Mouse (Mus musculus): ENCODE data around the gene Iqcd. TPM values are rescaled to one million over a fixed set of nuclear protein-coding genes. Genes with fewer than 3 reads are reported as not detected.

Iqcd gene
- polyA plus RNA-seq, 1 experiment, result 0.33 TPM

DNA sequence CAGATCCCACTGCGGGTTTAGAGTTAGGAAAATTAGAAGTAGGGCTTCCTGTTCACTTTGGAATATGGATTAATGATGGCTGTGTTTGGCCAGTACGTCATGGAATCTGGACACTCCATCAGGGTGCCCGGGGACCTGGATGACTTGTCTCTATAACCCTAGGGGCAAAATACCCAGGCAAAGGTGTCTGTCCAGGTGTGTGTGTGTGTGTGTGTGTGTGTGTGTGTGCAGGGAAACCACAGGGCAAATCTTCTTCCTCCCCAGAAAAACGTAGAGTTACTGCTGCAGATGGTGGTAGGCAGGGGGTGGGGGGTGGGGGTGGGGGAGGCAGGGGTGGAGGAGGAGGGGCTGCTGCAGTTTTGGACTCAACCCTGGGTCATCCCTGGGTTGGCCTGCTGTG lies 58.5 kb downstream of the Iqcd start:
- no peaks in the 10 kb centered on the region for H3K79me3 ChIP-seq (ENCODE audit: low read depth)
- no peaks in the 10 kb centered on the region for H3K36me3 ChIP-seq (ENCODE audit: control insufficient read depth, insufficient read depth)
- no peaks in the 10 kb centered on the region for H3K79me2 ChIP-seq (ENCODE audit: control insufficient read depth, insufficient read depth)
- H3K4me3 ChIP-seq (ENCODE audit: insufficient read depth, poor library complexity, severe bottlenecking), result no peak overlapping the region
- no peak for TF ChIP-seq CTCF (IDR thresholded peaks at IDR 0.05; ENCODE audit: control insufficient read depth, insufficient read depth, insufficient read length)
- TF ChIP-seq FOSL1 (IDR thresholded peaks at IDR 0.05; ENCODE audit: insufficient read depth, low read length, poor library complexity, severe bottlenecking), result no peak
- no peak for TF ChIP-seq MYOD1 (IDR thresholded peaks at IDR 0.05; ENCODE audit: control insufficient read depth, insufficient read length, low read depth)
- no peak for TF ChIP-seq CEBPB (IDR thresholded peaks at IDR 0.05; ENCODE audit: low read depth)
- no peak for TF ChIP-seq MAX (IDR thresholded peaks at IDR 0.05)
- no peak for TF ChIP-seq MYOG (IDR thresholded peaks at IDR 0.05; ENCODE audit: control insufficient read depth, extremely low read depth, insufficient read length)
- TF ChIP-seq USF1 (IDR thresholded peaks at IDR 0.05; ENCODE audit: low read depth), result no peak
- no peak overlapping the region for H3ac ChIP-seq (ENCODE audit: control insufficient read depth, insufficient read length, low read depth)
- peaks cover 49% of the 10 kb centered on the region for H3K27me3 ChIP-seq (ENCODE audit: control insufficient read depth, insufficient read depth, insufficient read length)

- TF ChIP-seq MYOG (IDR thresholded peaks at IDR 0.05; ENCODE audit: control insufficient read depth, extremely low read depth, insufficient read length), result no peak
- TF ChIP-seq USF1 (IDR thresholded peaks at IDR 0.05; ENCODE audit: low read depth), result no peak
- TF ChIP-seq CEBPB (IDR thresholded peaks at IDR 0.05; ENCODE audit: low read depth), result no peak
- no peak for TF ChIP-seq MYOD1 (IDR thresholded peaks at IDR 0.05; ENCODE audit: control insufficient read depth, insufficient read length, low read depth)
- TF ChIP-seq CTCF (IDR thresholded peaks at IDR 0.05; ENCODE audit: control insufficient read depth, insufficient read depth, insufficient read length), result no peak
- no peak for TF ChIP-seq FOSL1 (IDR thresholded peaks at IDR 0.05; ENCODE audit: insufficient read depth, low read length, poor library complexity, severe bottlenecking)
- TF ChIP-seq MAX (IDR thresholded peaks at IDR 0.05), result no peak
- no peak overlapping the region for H3ac ChIP-seq (ENCODE audit: control insufficient read depth, insufficient read length, low read depth)
- H3K79me3 ChIP-seq (ENCODE audit: low read depth), result no peaks in the 10 kb centered on the region
- no peaks in the 10 kb centered on the region for H3K36me3 ChIP-seq (ENCODE audit: control insufficient read depth, insufficient read depth)
- no peaks in the 10 kb centered on the region for H3K79me2 ChIP-seq (ENCODE audit: control insufficient read depth, insufficient read depth)
- H3K4me3 ChIP-seq (ENCODE audit: insufficient read depth, poor library complexity, severe bottlenecking), result no peak overlapping the region
- H3K27me3 ChIP-seq (ENCODE audit: control insufficient read depth, insufficient read depth, insufficient read length), result peaks cover 51% of the 10 kb centered on the region
These were observed 59.1 kb downstream of the Iqcd start for GRCm38 (mm10) chr5:120647814-120648491.

DNA sequence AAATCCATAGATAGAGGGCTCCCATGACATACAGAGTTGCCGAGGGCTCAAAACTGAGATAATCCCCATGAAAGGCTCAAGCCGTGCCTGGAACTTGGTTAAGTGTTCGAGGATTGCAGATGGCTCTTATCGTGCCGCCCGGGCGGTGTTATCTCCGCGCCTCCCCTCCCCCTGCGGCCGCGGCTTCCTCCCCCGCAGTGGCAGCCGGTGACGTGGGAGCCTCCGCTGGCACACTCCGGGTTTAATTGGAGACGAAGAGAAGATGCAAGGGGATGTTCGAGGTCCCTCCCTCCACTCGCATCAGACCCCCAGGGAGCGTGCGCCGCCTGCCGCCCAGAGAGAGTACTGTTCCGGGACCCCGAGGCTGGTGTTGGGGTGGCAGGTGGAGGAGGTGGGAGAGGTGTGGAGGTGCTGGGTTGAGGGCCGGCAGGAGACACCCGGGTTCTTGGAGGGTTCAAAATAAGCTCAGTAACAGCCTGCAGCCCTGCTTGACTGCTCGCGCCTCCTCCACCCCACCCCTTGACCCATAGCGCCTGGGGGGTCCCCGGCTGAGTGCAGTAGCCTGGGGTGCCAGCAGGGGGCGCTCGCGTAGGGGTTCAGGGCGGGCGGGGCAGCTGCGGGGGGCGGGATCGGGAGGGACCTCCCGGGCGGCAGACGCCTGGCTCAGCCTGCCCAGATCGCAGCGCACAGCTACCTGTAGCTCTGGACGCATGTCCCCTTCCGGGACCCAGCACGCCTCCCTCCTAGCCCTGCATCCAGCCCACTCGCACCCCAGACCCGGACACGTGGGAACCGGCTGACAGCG lies 60.0 kb downstream of the Iqcd start, which contains the start of gene Rasal1:
TSS of gene Rasal1 (plus strand) at position 244 of the 805 bp plus-strand sequence.
- H3K4me3 ChIP-seq (ENCODE audit: insufficient read depth, poor library complexity, severe bottlenecking), result no peak within 1 kb of the TSS
- H3ac ChIP-seq (ENCODE audit: control insufficient read depth, insufficient read length, low read depth), result no peak within 1 kb of the TSS

GRCm38 (mm10) chr5:120649374-120649933 lies 60.6 kb downstream of the Iqcd start:
- Histone ChIP-seq H3K4me3 (ENCODE audit: insufficient read depth, poor library complexity, severe bottlenecking) (no peak overlapping the region), H3K36me3 (ENCODE audit: control insufficient read depth, insufficient read depth) (no peaks in the 10 kb centered on the region), H3K79me3 (ENCODE audit: low read depth) (no peaks in the 10 kb centered on the region), H3K79me2 (ENCODE audit: control insufficient read depth, insufficient read depth) (no peaks in the 10 kb centered on the region), H3K27me3 (ENCODE audit: control insufficient read depth, insufficient read depth, insufficient read length) (peaks cover 61% of the 10 kb centered on the region), H3ac (ENCODE audit: control insufficient read depth, insufficient read length, low read depth) (no peak overlapping the region)
- TF ChIP-seq FOSL1 (IDR thresholded peaks at IDR 0.05; ENCODE audit: insufficient read depth, low read length, poor library complexity, severe bottlenecking) (no peak), MAX (IDR thresholded peaks at IDR 0.05) (no peak), CTCF (IDR thresholded peaks at IDR 0.05; ENCODE audit: control insufficient read depth, insufficient read depth, insufficient read length) (no peak), MYOG (IDR thresholded peaks at IDR 0.05; ENCODE audit: control insufficient read depth, extremely low read depth, insufficient read length) (no peak), CEBPB (IDR thresholded peaks at IDR 0.05; ENCODE audit: low read depth) (no peak), MYOD1 (IDR thresholded peaks at IDR 0.05; ENCODE audit: control insufficient read depth, insufficient read length, low read depth) (no peak), USF1 (IDR thresholded peaks at IDR 0.05; ENCODE audit: low read depth) (no peak)

More for the DNA sequence above, 60.0 kb downstream of the Iqcd start, which contains the start of gene Rasal1:
- TF ChIP-seq CTCF (IDR thresholded peaks at IDR 0.05; ENCODE audit: control insufficient read depth, insufficient read depth, insufficient read length), result peak; percentile 43
- TF ChIP-seq CEBPB (IDR thresholded peaks at IDR 0.05; ENCODE audit: low read depth), result no peak
- TF ChIP-seq MYOD1 (IDR thresholded peaks at IDR 0.05; ENCODE audit: control insufficient read depth, insufficient read length, low read depth), result no peak
- TF ChIP-seq MAX (IDR thresholded peaks at IDR 0.05), result no peak
- H3K36me3 ChIP-seq (ENCODE audit: control insufficient read depth, insufficient read depth), result no peaks in the 10 kb centered on the region
- H3K79me2 ChIP-seq (ENCODE audit: control insufficient read depth, insufficient read depth), result no peaks in the 10 kb centered on the region
- H3K27me3 ChIP-seq (ENCODE audit: control insufficient read depth, insufficient read depth, insufficient read length), result peaks cover 59% of the 10 kb centered on the region
- H3K79me3 ChIP-seq (ENCODE audit: low read depth), result no peaks in the 10 kb centered on the region

- H3K27me3 ChIP-seq (ENCODE audit: control insufficient read depth, insufficient read depth, insufficient read length), result peaks cover 65% of the 10 kb centered on the region
- no peak overlapping the region for H3K4me3 ChIP-seq (ENCODE audit: insufficient read depth, poor library complexity, severe bottlenecking)
- no peak overlapping the region for H3ac ChIP-seq (ENCODE audit: control insufficient read depth, insufficient read length, low read depth)
- no peaks in the 10 kb centered on the region for H3K79me3 ChIP-seq (ENCODE audit: low read depth)
- TF ChIP-seq MYOD1 (IDR thresholded peaks at IDR 0.05; ENCODE audit: control insufficient read depth, insufficient read length, low read depth) (no peak), CTCF (IDR thresholded peaks at IDR 0.05; ENCODE audit: control insufficient read depth, insufficient read depth, insufficient read length) (no peak), MYOG (IDR thresholded peaks at IDR 0.05; ENCODE audit: control insufficient read depth, extremely low read depth, insufficient read length) (no peak), CEBPB (IDR thresholded peaks at IDR 0.05; ENCODE audit: low read depth) (no peak), FOSL1 (IDR thresholded peaks at IDR 0.05; ENCODE audit: insufficient read depth, low read length, poor library complexity, severe bottlenecking) (no peak), USF1 (IDR thresholded peaks at IDR 0.05; ENCODE audit: low read depth) (no peak), MAX (IDR thresholded peaks at IDR 0.05) (no peak)
- H3K36me3 ChIP-seq (ENCODE audit: control insufficient read depth, insufficient read depth), result no peaks in the 10 kb centered on the region
- no peaks in the 10 kb centered on the region for H3K79me2 ChIP-seq (ENCODE audit: control insufficient read depth, insufficient read depth)
These were observed 61.1 kb downstream of the Iqcd start for GRCm38 (mm10) chr5:120649938-120650337.
